Mouse (Mus musculus): ENCODE data around the gene BC037034. TPM values are rescaled to one million over a fixed set of nuclear protein-coding genes. Genes with fewer than 3 reads are reported as not detected.

Gene BC037034
- total and polyA plus RNA-seq, 3 experiments, result 4.5 to 15.4 (median 11.2) TPM

DNA sequence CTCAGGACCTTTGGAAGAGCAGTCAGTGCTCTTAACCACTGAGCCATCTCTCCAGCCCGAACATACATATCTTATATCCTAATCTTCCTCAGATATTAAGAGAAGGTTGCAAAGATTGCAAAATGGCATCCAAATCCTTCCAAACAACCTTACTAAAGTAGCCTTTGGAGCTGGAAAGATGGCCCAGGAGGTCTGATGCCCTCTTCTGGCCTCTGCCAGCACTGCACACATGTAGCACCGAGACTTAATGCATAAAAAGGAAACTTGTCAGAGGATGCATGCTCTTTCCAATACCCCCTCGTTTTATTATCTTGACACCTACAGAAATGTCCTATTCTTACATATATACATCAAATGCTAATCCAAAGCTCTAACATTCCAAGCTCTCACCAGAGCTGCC lies 35.8 kb downstream of the BC037034 start:
- Histone ChIP-seq H3K4me3 (replicated peaks in 1 of 3; ENCODE audit: low read depth in 2 of 3, low read length in 2 of 3, poor library complexity in 1 of 3) (no peak overlapping the region), H3K79me2 (replicated peaks; ENCODE audit: control insufficient read depth, extremely low read depth, insufficient read depth, poor library complexity, severe bottlenecking) (no peaks in the 10 kb centered on the region), H3K36me3 (replicated peaks in 1 of 2; ENCODE audit: control insufficient read depth in 1 of 2, insufficient read depth in 1 of 2, low read length in 1 of 2) (no peaks in the 10 kb centered on the region), H3K9me3 (replicated peaks; ENCODE audit: low read length) (no peaks in the 10 kb centered on the region), H3K4me1 (ENCODE audit: control insufficient read depth in 1 of 2, insufficient read depth in 2 of 2) (peaks cover 0 to 5% of the 10 kb centered on the region in 2 experiments; a peak in 2 of 4 replicates), H3K4me2 (ENCODE audit: insufficient read depth, low read depth, poor library complexity, severe bottlenecking) (no peak overlapping the region), H3K27me3 (replicated peaks) (no peaks in the 10 kb centered on the region), H3K9ac (ENCODE audit: insufficient read depth, low read depth) (no peak overlapping the region), H3K27ac (ENCODE audit: insufficient read depth, low read depth) (no peak overlapping the region)
- no peak for TF ChIP-seq MAFK (IDR thresholded peaks at IDR 0.05; ENCODE audit: insufficient replicate concordance, low read length)
- no peak for TF ChIP-seq NRF1 (IDR thresholded peaks at IDR 0.05; ENCODE audit: low read depth, low read length)
- no peak for TF ChIP-seq ETS1 (conservative IDR thresholded peaks at IDR 0.05; ENCODE audit: low read depth, low read length)
- TF ChIP-seq KAT2A (IDR thresholded peaks at IDR 0.05; ENCODE audit: insufficient replicate concordance, low read length), result no peak
- peak; percentile 47 for TF ChIP-seq SMC3 (IDR thresholded peaks at IDR 0.05; ENCODE audit: low read depth, low read length)
- TF ChIP-seq PAX5 (IDR thresholded peaks at IDR 0.05; ENCODE audit: low read length), result no peak
- no peak for TF ChIP-seq GABPA (IDR thresholded peaks at IDR 0.05; ENCODE audit: insufficient replicate concordance, low read depth, low read length)
- TF ChIP-seq USF2 (conservative IDR thresholded peaks at IDR 0.05; ENCODE audit: low read depth, low read length), result no peak
- TF ChIP-seq IRF4 (IDR thresholded peaks at IDR 0.05; ENCODE audit: low read depth, low read length), result no peak
- TF ChIP-seq ZNF384 (IDR thresholded peaks at IDR 0.05; ENCODE audit: low read depth, low read length), result no peak
- peak; percentile 14 for TF ChIP-seq RAD21 (IDR thresholded peaks at IDR 0.05; ENCODE audit: low read depth, low read length)
- TF ChIP-seq JUN (IDR thresholded peaks at IDR 0.05; ENCODE audit: insufficient read depth, low read depth, low read length), result no peak
- TF ChIP-seq CTCF (conservative IDR thresholded peaks at IDR 0.05 in 1 of 2, IDR thresholded peaks at IDR 0.05 in 1 of 2; ENCODE audit: low read depth in 2 of 2, low read length in 2 of 2), result peak; percentile 48 to 63; a peak in 3 of 4 replicates
- dilution Hi-C loops (cut with MboI; ENCODE audit: extremely low pct_ligation_motif_present, extremely low pct_unique_long_range_greater_than_20kb, low sequenced_read_pairs) (no loop called here), in situ Hi-C loops (cut with MboI; ENCODE audit: low pct_ligation_motif_present, low pct_unique_long_range_greater_than_20kb, low sequenced_read_pairs) (loop anchor here (25.0 kb wide), 1 partner anchor 434 kb away; no protein-coding TSS in a partner anchor)
- DNase-seq (ENCODE audit: extremely low read depth), result peak; percentile 28

DNA sequence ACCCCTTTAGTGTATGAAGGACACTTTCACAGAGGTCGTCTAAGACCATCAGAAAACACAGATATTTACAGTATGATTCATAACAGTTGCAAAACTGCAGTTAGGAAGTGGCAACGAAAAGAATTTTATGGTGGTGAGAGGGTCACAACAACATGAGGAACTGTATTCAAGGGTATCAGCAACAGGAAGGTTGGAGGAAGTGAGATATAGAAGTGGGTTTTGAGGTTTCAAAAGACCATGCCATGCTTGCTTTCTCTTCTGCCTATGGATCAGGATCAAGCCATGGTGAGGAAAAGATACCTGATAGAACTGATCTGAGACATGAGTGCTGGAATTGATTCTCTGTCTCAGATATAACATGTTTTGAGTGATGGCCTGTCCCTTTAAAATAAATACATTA lies 36.5 kb downstream of the BC037034 start:
- in situ Hi-C loops (cut with MboI; ENCODE audit: low pct_ligation_motif_present, low pct_unique_long_range_greater_than_20kb, low sequenced_read_pairs) (loop anchor here (25.0 kb wide), 1 partner anchor 435 kb away; no protein-coding TSS in a partner anchor), dilution Hi-C loops (cut with MboI; ENCODE audit: extremely low pct_ligation_motif_present, extremely low pct_unique_long_range_greater_than_20kb, low sequenced_read_pairs) (no loop called here)
- Histone ChIP-seq H3K4me1 (ENCODE audit: control insufficient read depth in 1 of 2, insufficient read depth in 2 of 2) (peaks cover 0 to 5% of the 10 kb centered on the region in 2 experiments; a peak in 2 of 4 replicates), H3K36me3 (replicated peaks in 1 of 2; ENCODE audit: control insufficient read depth in 1 of 2, insufficient read depth in 1 of 2, low read length in 1 of 2) (no peaks in the 10 kb centered on the region), H3K27ac (ENCODE audit: insufficient read depth, low read depth) (no peak overlapping the region), H3K4me3 (replicated peaks in 1 of 3; ENCODE audit: low read depth in 2 of 3, low read length in 2 of 3, poor library complexity in 1 of 3) (no peak overlapping the region), H3K4me2 (ENCODE audit: insufficient read depth, low read depth, poor library complexity, severe bottlenecking) (no peak overlapping the region), H3K9me3 (replicated peaks; ENCODE audit: low read length) (no peaks in the 10 kb centered on the region), H3K79me2 (replicated peaks; ENCODE audit: control insufficient read depth, extremely low read depth, insufficient read depth, poor library complexity, severe bottlenecking) (no peaks in the 10 kb centered on the region), H3K27me3 (replicated peaks) (no peaks in the 10 kb centered on the region), H3K9ac (ENCODE audit: insufficient read depth, low read depth) (no peak overlapping the region)
- peak; percentile 18 for DNase-seq (ENCODE audit: extremely low read depth)
- TF ChIP-seq ELF1 (IDR thresholded peaks at IDR 0.05; ENCODE audit: low read depth, low read length), result no peak
- no peak for TF ChIP-seq TBP (conservative IDR thresholded peaks at IDR 0.05; ENCODE audit: low read depth, low read length)
- no peak for TF ChIP-seq POLR2A (IDR thresholded peaks at IDR 0.05; ENCODE audit: low read depth, low read length)
- TF ChIP-seq E2F4 (IDR thresholded peaks at IDR 0.05; ENCODE audit: insufficient replicate concordance, low read depth, low read length), result no peak
- no peak for TF ChIP-seq ZNF384 (IDR thresholded peaks at IDR 0.05; ENCODE audit: low read depth, low read length)
- no peak for TF ChIP-seq MEF2A (IDR thresholded peaks at IDR 0.05; ENCODE audit: borderline replicate concordance, low read depth, low read length)
- 0 out of 2 replicates have a peak, but pooled peaks have one; percentile 10 for TF ChIP-seq IRF4 (IDR thresholded peaks at IDR 0.05; ENCODE audit: low read depth, low read length)
- TF ChIP-seq JUN (IDR thresholded peaks at IDR 0.05; ENCODE audit: insufficient read depth, low read depth, low read length), result no peak
- no peak for TF ChIP-seq ZMIZ1 (IDR thresholded peaks at IDR 0.05; ENCODE audit: low read depth, low read length)
- TF ChIP-seq MAX (IDR thresholded peaks at IDR 0.05; ENCODE audit: low read length), result no peak
- no peak for TF ChIP-seq ZKSCAN1 (IDR thresholded peaks at IDR 0.05; ENCODE audit: borderline replicate concordance, low read depth, low read length)
- 0 out of 2 replicates have a peak, but pooled peaks have one; percentile 42 for TF ChIP-seq EP300 (IDR thresholded peaks at IDR 0.05; ENCODE audit: low read length)
- no peak for TF ChIP-seq USF2 (conservative IDR thresholded peaks at IDR 0.05; ENCODE audit: low read depth, low read length)
- no peak for TF ChIP-seq HCFC1 (IDR thresholded peaks at IDR 0.05; ENCODE audit: low read depth, low read length)
- TF ChIP-seq CHD1 (IDR thresholded peaks at IDR 0.05; ENCODE audit: low read depth, low read length), result no peak
- TF ChIP-seq SIN3A (IDR thresholded peaks at IDR 0.05; ENCODE audit: low read length), result no peak

All from CH12.LX (cell line).